Mouse (Mus musculus) forebrain, embryonic 15.5 days (tissue): ENCODE data around the gene Ccdc58. TPM values are rescaled to one million over a fixed set of nuclear protein-coding genes. Genes with fewer than 3 reads are reported as not detected.
"Not testable (repeated sequence)": the region's sequence is repeated elsewhere in the genome, so short reads cannot be mapped to it uniquely, and the experiment has no call there.

ENCODE experiments used
- ATAC-seq: fragments of 200-750 bp; cut with Nextera tagmentation; replicated peaks from 2 replicates; pipeline ENCODE4 v1.8.0; 2017; ENCODE audit warnings: mild to moderate bottlenecking, moderate TSS enrichment, moderate library complexity
- H3K27ac ChIP-seq: fragments of 300-500 bp; sonication (generic); replicated peaks from 2 replicates; pipeline ENCODE4 v1.5.1; 2015; ENCODE audit warnings: mild to moderate bottlenecking, inconsistent platforms
- H3K27me3 ChIP-seq: fragments of 300-500 bp; sonication (generic); 2 replicates; pipeline ENCODE4 v1.6.1; 2015; ENCODE audit warnings: inconsistent platforms
- H3K36me3 ChIP-seq: fragments of 300-500 bp; sonication (generic); 2 replicates; pipeline ENCODE4 v1.6.1; 2015; ENCODE audit warnings: mild to moderate bottlenecking, inconsistent platforms
- H3K4me1 ChIP-seq: fragments of 300-500 bp; sonication (generic); 2 replicates; pipeline ENCODE4 v1.6.1; 2015; ENCODE audit warnings: inconsistent platforms
- H3K4me2 ChIP-seq: fragments of 300-500 bp; sonication (generic); replicated peaks from 2 replicates; pipeline ENCODE4 v1.6.1; 2015; ENCODE audit warnings: mild to moderate bottlenecking, inconsistent platforms
- H3K4me3 ChIP-seq: fragments of 300-500 bp; sonication (generic); 2 replicates; pipeline ENCODE4 v1.5.1; 2015; ENCODE audit warnings: mild to moderate bottlenecking, inconsistent platforms
- H3K9ac ChIP-seq: fragments of 300-500 bp; sonication (generic); replicated peaks from 2 replicates; pipeline ENCODE4 v1.6.1; 2015; ENCODE audit warnings: mild to moderate bottlenecking, inconsistent platforms
- H3K9me3 ChIP-seq: fragments of 300-500 bp; sonication (generic); 2 replicates; pipeline ENCODE4 v1.6.1; 2016; ENCODE audit warnings: inconsistent platforms
- WGBS: fragments of 180-500 bp; shearing (Covaris S2); methylation state at CpG from one replicate; pipeline ENCODE4 v1.1.7; 2015; ENCODE audit warnings: mixed read lengths; 5-methylcytosine and 5-hydroxymethylcytosine counted together
- polyA plus RNA-seq: library from polyadenylated mRNA; unstranded; fragments of >200 nt; fragmentation: Nextera tagmentation; extraction: Ambion mirVana; gene quantifications from 2 replicates; pipeline ENCODE4 v1.2.1, GENCODE M21; 2015

Ccdc58 gene
- polyA plus RNA-seq, 1 experiment from 2014 or later, result 35.4 TPM

- Histone ChIP-seq H3K27me3 (no peaks in the 10 kb centered on the region), H3K9me3 (no peaks in the 10 kb centered on the region), H3K9ac (no peak overlapping the region), H3K27ac (no peak overlapping the region), H3K4me1 (no peaks in the 10 kb centered on the region), H3K4me3 (no peak overlapping the region), H3K4me2 (no peak overlapping the region), H3K36me3 (peaks cover 18% of the 10 kb centered on the region)
- ATAC-seq, result no peak
- WGBS, result 90% methylated on average over 7 of the region's 7 CpGs
Measured at GRCm38 (mm10) chr16:36089065-36089464, 17.6 kb downstream of the Ccdc58 start.

- no peaks in the 10 kb centered on the region for H3K27me3 ChIP-seq
- 52% methylated on average over 8 of the region's 8 CpGs for WGBS
- no peak for ATAC-seq
- no peaks in the 10 kb centered on the region for H3K9me3 ChIP-seq
- no peak overlapping the region for H3K4me3 ChIP-seq
- no peak overlapping the region for H3K9ac ChIP-seq
- H3K27ac ChIP-seq, result no peak overlapping the region
- no peaks in the 10 kb centered on the region for H3K4me1 ChIP-seq
- peaks cover 18% of the 10 kb centered on the region for H3K36me3 ChIP-seq
- H3K4me2 ChIP-seq, result no peak overlapping the region
Measured at GRCm38 (mm10) chr16:36089850-36090616, 18.5 kb downstream of the Ccdc58 start.

GRCm38 (mm10) chr16:36090785-36091509 is 19.5 kb downstream of the Ccdc58 start:
- Histone ChIP-seq H3K4me1 (no peaks in the 10 kb centered on the region), H3K4me3 (no peak overlapping the region), H3K9ac (no peak overlapping the region), H3K27ac (no peak overlapping the region), H3K36me3 (peaks cover 11% of the 10 kb centered on the region), H3K27me3 (no peaks in the 10 kb centered on the region), H3K4me2 (no peak overlapping the region), H3K9me3 (no peaks in the 10 kb centered on the region)
- no peak for ATAC-seq
- WGBS, result 86% methylated on average over 11 of the region's 11 CpGs

GRCm38 (mm10) chr16:36094079-36094478 is 22.6 kb downstream of the Ccdc58 start:
- no peaks in the 10 kb centered on the region for H3K4me1 ChIP-seq
- ATAC-seq, result no peak
- no peak overlapping the region for H3K27ac ChIP-seq
- no peaks in the 10 kb centered on the region for H3K36me3 ChIP-seq
- no peak overlapping the region for H3K9ac ChIP-seq
- H3K4me2 ChIP-seq, result no peak overlapping the region
- 84% methylated on average over 3 of the region's 3 CpGs for WGBS
- H3K27me3 ChIP-seq, result no peaks in the 10 kb centered on the region
- no peaks in the 10 kb centered on the region for H3K9me3 ChIP-seq
- no peak overlapping the region for H3K4me3 ChIP-seq

GRCm38 (mm10) chr16:36097813-36098499 is 26.5 kb downstream of the Ccdc58 start:
- H3K9ac ChIP-seq, H3K4me2 ChIP-seq, H3K27ac ChIP-seq, H3K27me3 ChIP-seq, H3K4me3 ChIP-seq, H3K9me3 ChIP-seq, H3K4me1 ChIP-seq, ATAC-seq, H3K36me3 ChIP-seq: not testable (repeated sequence)
- 94% methylated on average over 12 of the region's 12 CpGs for WGBS

- H3K4me1 ChIP-seq, result no peaks in the 10 kb centered on the region
- H3K9me3 ChIP-seq, result no peaks in the 10 kb centered on the region
- no peak overlapping the region for H3K27ac ChIP-seq
- ATAC-seq, result no peak
- 85% methylated on average over 1 of the region's 1 CpGs for WGBS
- no peak overlapping the region for H3K4me2 ChIP-seq
- no peaks in the 10 kb centered on the region for H3K36me3 ChIP-seq
- no peak overlapping the region for H3K4me3 ChIP-seq
- H3K27me3 ChIP-seq, result no peaks in the 10 kb centered on the region
- no peak overlapping the region for H3K9ac ChIP-seq
Measured at GRCm38 (mm10) chr16:36101526-36101925, 30.0 kb downstream of the Ccdc58 start.

GRCm38 (mm10) chr16:36102211-36102610 is 30.7 kb downstream of the Ccdc58 start:
- Histone ChIP-seq H3K4me1 (no peaks in the 10 kb centered on the region), H3K27me3 (no peaks in the 10 kb centered on the region), H3K4me2 (no peak overlapping the region), H3K27ac (no peak overlapping the region), H3K9ac (no peak overlapping the region), H3K36me3 (no peaks in the 10 kb centered on the region), H3K9me3 (no peaks in the 10 kb centered on the region), H3K4me3 (no peak overlapping the region)
- WGBS, result 84% methylated on average over 1 of the region's 1 CpGs
- ATAC-seq, result no peak

GRCm38 (mm10) chr16:36111486-36111885 is 40.0 kb downstream of the Ccdc58 start:
- H3K27ac ChIP-seq, H3K9me3 ChIP-seq, H3K4me2 ChIP-seq, H3K36me3 ChIP-seq, H3K27me3 ChIP-seq, H3K4me3 ChIP-seq, H3K9ac ChIP-seq, ATAC-seq, H3K4me1 ChIP-seq: not testable (repeated sequence)

GRCm38 (mm10) chr16:36115751-36116150 is 44.3 kb downstream of the Ccdc58 start:
- H3K9ac ChIP-seq, H3K4me1 ChIP-seq, H3K4me3 ChIP-seq, H3K36me3 ChIP-seq, H3K4me2 ChIP-seq, H3K27me3 ChIP-seq, ATAC-seq, H3K9me3 ChIP-seq, H3K27ac ChIP-seq: not testable (repeated sequence)
- WGBS, result 91% methylated on average over 6 of the region's 6 CpGs

GRCm38 (mm10) chr16:36128092-36128491 is 56.6 kb downstream of the Ccdc58 start:
- H3K9ac ChIP-seq, result no peak overlapping the region
- no peak overlapping the region for H3K4me3 ChIP-seq
- no peak for ATAC-seq
- no peaks in the 10 kb centered on the region for H3K4me1 ChIP-seq
- H3K27ac ChIP-seq, result no peak overlapping the region
- H3K36me3 ChIP-seq, result no peaks in the 10 kb centered on the region
- no peak overlapping the region for H3K4me2 ChIP-seq
- WGBS, result 90% methylated on average over 7 of the region's 7 CpGs
- H3K9me3 ChIP-seq, result no peaks in the 10 kb centered on the region
- no peaks in the 10 kb centered on the region for H3K27me3 ChIP-seq

GRCm38 (mm10) chr16:36131141-36131540 is 59.7 kb downstream of the Ccdc58 start, which contains the start of gene Csta1:
Gene Csta1 (minus strand): TSS chr16:36131241.
- H3K9ac ChIP-seq, result no peak within 1 kb of the TSS
- no peaks in the 10 kb centered on the region for H3K27me3 ChIP-seq
- no peak within 1 kb of the TSS for H3K4me2 ChIP-seq
- no peaks in the 10 kb centered on the region for H3K9me3 ChIP-seq
- no peak within 1 kb of the TSS for H3K27ac ChIP-seq
- no peak for ATAC-seq
- H3K4me1 ChIP-seq, result no peaks in the 10 kb centered on the region
- no peaks in the 10 kb centered on the region for H3K36me3 ChIP-seq
- WGBS, result 84% methylated on average over 1 of the region's 1 CpGs
- no peak within 1 kb of the TSS for H3K4me3 ChIP-seq

GRCm38 (mm10) chr16:36138201-36138600 is 66.7 kb downstream of the Ccdc58 start:
- no peak overlapping the region for H3K4me3 ChIP-seq
- H3K9me3 ChIP-seq, result no peaks in the 10 kb centered on the region
- no peaks in the 10 kb centered on the region for H3K36me3 ChIP-seq
- no peaks in the 10 kb centered on the region for H3K4me1 ChIP-seq
- H3K27ac ChIP-seq, result no peak overlapping the region
- H3K27me3 ChIP-seq, result no peaks in the 10 kb centered on the region
- H3K9ac ChIP-seq, result no peak overlapping the region
- H3K4me2 ChIP-seq, result no peak overlapping the region
- 78% methylated on average over 2 of the region's 2 CpGs for WGBS
- ATAC-seq, result no peak
